Mouse (Mus musculus) heart, embryonic 14.5 days (tissue): Measurements from ENCODE around the gene Nlrp14. TPM values are rescaled to one million over a fixed set of nuclear protein-coding genes. Genes with fewer than 3 reads are reported as not detected.

Source experiments
- ATAC-seq: fragments of 200-750 bp; cut with Nextera tagmentation; 2 replicates; pipeline ENCODE4 v1.8.0; 2017; ENCODE audit warnings: low read depth, moderate TSS enrichment; ENCODE audit not compliant: insufficient number of reproducible peaks, insufficient read depth, low FRiP score
- H3K27ac ChIP-seq, 2 experiments: fragments of 200-500 bp in 1 of 2; fragments of 300-500 bp in 1 of 2; sonication (generic) in 1 of 2; replicated peaks in 1 of 2; 2 replicates each; pipeline ENCODE4 v1.5.1; 2012 to 2014; ENCODE audit warnings: low read depth in 2 of 2, low read length in 2 of 2, control low read depth in 1 of 2, mild to moderate bottlenecking in 1 of 2, mixed read lengths in 1 of 2; ENCODE audit not compliant: control insufficient read depth in 1 of 2, insufficient read depth in 1 of 2
- H3K27me3 ChIP-seq: fragments of 300-500 bp; sonication (generic); 2 replicates; pipeline ENCODE4 v1.6.1; 2014; ENCODE audit warnings: mild to moderate bottlenecking, low read length, control low read depth; ENCODE audit not compliant: control insufficient read depth, insufficient read depth
- H3K36me3 ChIP-seq: fragments of 300-500 bp; sonication (generic); 2 replicates; pipeline ENCODE4 v1.6.1; 2014; ENCODE audit warnings: mild to moderate bottlenecking, control low read depth, low read length, mixed read lengths; ENCODE audit not compliant: control insufficient read depth, insufficient read depth
- H3K4me1 ChIP-seq, 2 experiments: fragments of 200-500 bp in 1 of 2; fragments of 300-500 bp in 1 of 2; sonication (generic) in 1 of 2; 2 replicates each; pipeline ENCODE4 v1.6.1; 2012 to 2014; ENCODE audit warnings: low read length in 2 of 2, control low read depth in 1 of 2, mixed read lengths in 1 of 2; ENCODE audit not compliant: control insufficient read depth in 2 of 2, insufficient read depth in 2 of 2
- H3K4me2 ChIP-seq: fragments of 300-500 bp; sonication (generic); 2 replicates; pipeline ENCODE4 v1.6.1; 2014; ENCODE audit warnings: mild to moderate bottlenecking, low read length
- H3K4me3 ChIP-seq, 2 experiments: fragments of 200-500 bp in 1 of 2; fragments of 300-500 bp in 1 of 2; sonication (generic) in 1 of 2; 2 replicates each; pipeline ENCODE4 v1.5.1; 2012 to 2014; ENCODE audit warnings: low read length in 2 of 2, mild to moderate bottlenecking in 2 of 2, control low read depth in 1 of 2, low read depth in 1 of 2, moderate library complexity in 1 of 2; ENCODE audit not compliant: control insufficient read depth in 1 of 2, insufficient read depth in 1 of 2
- H3K9ac ChIP-seq: fragments of 300-500 bp; sonication (generic); 2 replicates; pipeline ENCODE4 v1.6.1; 2014; ENCODE audit warnings: mild to moderate bottlenecking, low read length
- H3K9me3 ChIP-seq: fragments of 300-500 bp; sonication (generic); 2 replicates; pipeline ENCODE4 v1.6.1; 2016; ENCODE audit warnings: low read length, control low read depth; ENCODE audit not compliant: control insufficient read depth
- WGBS: fragments of 180-500 bp; shearing (Covaris S2); extraction: QIAGEN DNeasy Blood & Tissue Kit; methylation state at CpG from one replicate; pipeline ENCODE4 v1.1.7; 2014; 5-methylcytosine and 5-hydroxymethylcytosine counted together
- polyA plus RNA-seq: library from polyadenylated mRNA; unstranded; fragments of >200 nt; fragmentation: Nextera tagmentation; extraction: Ambion mirVana; gene quantifications from 2 replicates; pipeline ENCODE4 v1.2.1, GENCODE M21; 2014

Gene Nlrp14
- polyA plus RNA-seq, 1 experiment from 2014 or later = not detected

DNA sequence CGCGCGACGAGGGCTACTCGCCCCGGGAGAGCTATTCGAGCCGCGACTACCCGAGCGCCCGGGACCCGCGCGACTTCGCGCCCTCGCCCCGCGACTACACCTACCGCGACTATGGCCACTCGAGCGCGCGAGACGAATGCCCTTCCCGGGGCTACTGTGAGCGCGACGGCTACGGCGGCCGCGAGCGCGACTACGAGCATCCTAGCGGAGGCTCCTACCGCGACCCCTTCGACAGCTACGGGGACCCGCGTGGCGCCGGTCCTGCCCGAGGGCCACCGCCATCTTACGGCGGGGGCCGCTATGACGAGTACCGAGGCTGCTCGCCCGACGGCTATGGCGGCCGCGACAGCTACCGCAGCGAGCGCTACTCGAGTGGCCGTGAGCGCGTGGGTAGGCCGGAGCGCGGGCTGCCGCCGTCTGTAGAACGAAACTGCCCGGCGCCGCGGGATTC, 43.4 kb downstream of the Nlrp14 start:
- Histone ChIP-seq H3K4me3 (peak overlapping the region; percentile 13 to 22; a peak in 3 of 4 replicates), H3K36me3 (no peaks in the 10 kb centered on the region), H3K9ac (no peak overlapping the region), H3K27me3 (peaks cover 56% of the 10 kb centered on the region), H3K9me3 (peaks cover 16% of the 10 kb centered on the region), H3K4me2 (0 out of 2 replicates have a peak overlapping the region, but pooled peaks have one; percentile 21), H3K4me1 (no peaks in the 10 kb centered on the region), H3K27ac (no peak overlapping the region)
- ATAC-seq = no peak
- WGBS = 21% methylated on average over 77 of the region's 77 CpGs

DNA sequence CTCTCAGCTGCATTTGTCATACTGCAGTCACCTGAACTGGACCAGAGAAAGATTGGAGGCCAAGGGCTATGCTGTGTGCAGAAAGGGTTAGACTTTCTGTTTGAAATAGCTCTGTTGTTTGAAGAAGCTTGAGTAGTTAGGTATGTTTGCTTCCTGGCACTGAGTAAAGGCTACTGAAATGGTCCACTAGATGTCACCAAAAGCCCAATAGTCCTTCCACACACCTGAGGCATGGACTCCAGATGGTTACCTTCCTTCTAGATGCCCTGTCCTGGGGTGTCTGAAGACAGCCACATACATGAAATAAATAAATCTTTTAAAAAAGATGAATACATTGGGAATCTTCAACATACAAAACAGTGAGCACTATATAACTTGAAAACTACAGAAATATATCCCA, 48.9 kb downstream of the Nlrp14 start:
- no peak overlapping the region for H3K9ac ChIP-seq
- no peaks in the 10 kb centered on the region for H3K9me3 ChIP-seq
- H3K4me2 ChIP-seq = no peak overlapping the region
- no peak overlapping the region for H3K4me3 ChIP-seq
- no peaks in the 10 kb centered on the region for H3K36me3 ChIP-seq
- ATAC-seq = no peak
- H3K27me3 ChIP-seq = peaks cover 18% of the 10 kb centered on the region
- no peaks in the 10 kb centered on the region for H3K4me1 ChIP-seq
- H3K27ac ChIP-seq = no peak overlapping the region

DNA sequence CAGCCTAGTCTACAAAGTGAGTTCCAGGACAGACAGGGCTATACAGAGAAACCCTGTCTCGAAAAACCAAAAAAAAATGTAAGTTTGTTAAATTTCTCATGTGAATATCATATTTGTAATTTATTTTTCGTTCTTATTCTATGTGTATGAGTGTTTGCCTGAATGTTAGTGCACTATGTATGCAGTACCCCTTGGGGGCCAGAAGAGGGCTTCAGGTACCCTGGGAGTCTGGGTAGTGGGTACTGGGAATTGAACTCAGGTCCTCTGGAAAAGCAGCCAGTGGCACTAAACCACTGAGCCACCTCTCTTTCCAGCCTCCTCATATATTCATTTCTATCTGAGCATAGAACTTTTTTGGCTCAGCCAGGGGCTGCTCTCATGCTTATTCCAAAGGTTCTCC, 50.1 kb downstream of the Nlrp14 start:
- Histone ChIP-seq H3K9ac (no peak overlapping the region), H3K4me2 (no peak overlapping the region), H3K4me3 (no peak overlapping the region), H3K27me3 (peaks cover 6% of the 10 kb centered on the region), H3K9me3 (no peaks in the 10 kb centered on the region), H3K27ac (no peak overlapping the region), H3K36me3 (no peaks in the 10 kb centered on the region), H3K4me1 (no peaks in the 10 kb centered on the region)
- 55% methylated on average over 2 of the region's 2 CpGs for WGBS
- no peak for ATAC-seq

DNA sequence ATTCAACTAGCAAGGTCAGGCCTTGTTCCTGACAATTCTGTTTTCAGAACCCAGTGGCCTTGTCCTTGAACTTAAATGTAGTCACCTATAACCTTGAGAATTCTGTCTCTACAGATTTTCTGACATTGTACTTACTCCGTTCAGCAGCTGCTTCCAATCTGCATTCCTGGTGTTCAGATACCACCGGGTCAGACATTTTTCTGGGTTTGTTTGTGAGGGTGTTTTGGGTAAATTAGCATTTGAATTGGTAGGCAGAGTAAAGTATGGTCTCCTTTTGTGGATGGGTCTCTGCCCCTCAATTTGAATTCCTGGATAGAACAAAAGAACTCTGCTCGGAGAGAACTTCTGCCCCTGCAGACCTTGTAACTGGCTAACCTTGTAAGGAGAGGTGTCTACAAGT, 70.1 kb downstream of the Nlrp14 start:
- no peaks in the 10 kb centered on the region for H3K36me3 ChIP-seq
- H3K4me2 ChIP-seq = no peak overlapping the region
- no peaks in the 10 kb centered on the region for H3K27me3 ChIP-seq
- no peak overlapping the region for H3K4me3 ChIP-seq
- 51% methylated on average over 3 of the region's 3 CpGs for WGBS
- no peaks in the 10 kb centered on the region for H3K9me3 ChIP-seq
- ATAC-seq = no peak
- H3K9ac ChIP-seq = no peak overlapping the region
- no peaks in the 10 kb centered on the region for H3K4me1 ChIP-seq
- no peak overlapping the region for H3K27ac ChIP-seq

DNA sequence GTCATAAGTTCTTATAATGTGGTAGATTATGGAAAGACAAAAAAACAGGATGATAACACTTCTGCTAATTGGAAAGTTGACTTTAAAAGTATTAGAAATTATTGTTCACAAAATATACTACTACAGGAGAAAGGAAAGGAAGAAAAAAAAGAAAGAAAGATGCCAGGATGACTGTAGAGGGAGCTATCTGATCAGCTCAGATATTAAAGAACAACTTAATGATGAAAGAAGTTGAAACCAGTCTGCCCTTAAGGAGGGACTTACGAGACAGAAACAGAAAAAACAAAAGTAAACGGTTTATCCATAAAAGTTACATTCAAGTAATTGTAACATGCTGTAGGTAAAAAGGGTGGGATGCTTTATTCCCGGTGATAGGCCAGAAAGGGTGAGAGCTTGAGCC, 70.7 kb downstream of the Nlrp14 start:
- no peak overlapping the region for H3K4me3 ChIP-seq
- no peaks in the 10 kb centered on the region for H3K9me3 ChIP-seq
- H3K36me3 ChIP-seq = no peaks in the 10 kb centered on the region
- no peak for ATAC-seq
- H3K27ac ChIP-seq = no peak overlapping the region
- no peaks in the 10 kb centered on the region for H3K27me3 ChIP-seq
- no peak overlapping the region for H3K4me2 ChIP-seq
- H3K9ac ChIP-seq = no peak overlapping the region
- WGBS = 69% methylated on average over 3 of the region's 3 CpGs
- H3K4me1 ChIP-seq = no peaks in the 10 kb centered on the region

DNA sequence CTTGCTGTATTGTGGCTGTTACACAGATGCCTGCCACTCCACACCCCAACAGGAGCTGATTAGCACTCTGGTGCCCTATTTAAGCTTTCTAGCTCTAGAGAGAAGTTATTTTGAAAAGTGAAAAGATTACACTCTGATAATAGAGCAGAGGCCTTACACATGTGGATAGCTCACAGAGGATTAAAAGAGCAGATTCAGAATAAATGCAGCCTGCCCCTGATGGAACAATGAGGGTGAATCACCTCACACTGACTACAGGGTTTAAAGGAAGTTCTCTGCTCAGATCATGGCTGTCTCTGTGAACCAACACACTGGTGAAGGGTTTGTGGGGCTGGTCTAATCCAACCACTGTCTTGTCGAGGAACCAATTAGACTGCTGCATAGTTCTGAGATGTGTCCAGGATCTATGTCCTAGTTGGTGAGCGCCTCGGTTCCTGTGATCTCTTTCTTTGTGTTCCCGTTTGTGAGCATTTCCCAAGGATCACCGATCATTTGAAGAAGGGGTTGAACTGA, 74.6 kb downstream of the Nlrp14 start:
- 79% methylated on average over 5 of the region's 5 CpGs for WGBS
- Histone ChIP-seq H3K4me2 (no peak overlapping the region), H3K9me3 (no peaks in the 10 kb centered on the region), H3K27ac (no peak overlapping the region), H3K36me3 (no peaks in the 10 kb centered on the region), H3K4me3 (no peak overlapping the region), H3K4me1 (no peaks in the 10 kb centered on the region), H3K27me3 (no peaks in the 10 kb centered on the region), H3K9ac (no peak overlapping the region)
- no peak for ATAC-seq

Other genes with a start within 250 kb of the Nlrp14 start
- not detected in 2 replicates for gene Olfr709-ps1, start 234.8 kb upstream of the Nlrp14 start, polyA plus RNA-seq
- not detected in 2 replicates for gene Olfr710, start 218.7 kb upstream of the Nlrp14 start, polyA plus RNA-seq
- not detected in 2 replicates for gene Olfr6, start 203.1 kb upstream of the Nlrp14 start, polyA plus RNA-seq
- not detected in 2 replicates for gene Olfr711, start 191.5 kb upstream of the Nlrp14 start, polyA plus RNA-seq
- gene Olfr2, start 160.9 kb upstream of the Nlrp14 start, polyA plus RNA-seq = not detected in 2 replicates
- not detected in 2 replicates for gene Olfr713, start 135.8 kb upstream of the Nlrp14 start, polyA plus RNA-seq
- gene Olfr714, start 96.0 kb upstream of the Nlrp14 start, polyA plus RNA-seq = not detected in 2 replicates
- gene Olfr17, start 73.8 kb upstream of the Nlrp14 start, polyA plus RNA-seq = not detected in 2 replicates
- not detected in 2 replicates for gene Olfr715b, start 56.6 kb upstream of the Nlrp14 start, polyA plus RNA-seq
- gene Olfr715, start 35.9 kb upstream of the Nlrp14 start, polyA plus RNA-seq = not detected in 2 replicates
- gene Olfr716, start 28.7 kb upstream of the Nlrp14 start, polyA plus RNA-seq = not detected in 2 replicates
- gene Rbmxl2, start 42.5 kb downstream of the Nlrp14 start, polyA plus RNA-seq = not detected in 2 replicates
- gene Syt9, start 203.7 kb downstream of the Nlrp14 start, polyA plus RNA-seq = 0.53 and 0.54 TPM in 2 replicates